ENCODE assay signal across 9 mouse cellular contexts in the genomic region with DNA sequence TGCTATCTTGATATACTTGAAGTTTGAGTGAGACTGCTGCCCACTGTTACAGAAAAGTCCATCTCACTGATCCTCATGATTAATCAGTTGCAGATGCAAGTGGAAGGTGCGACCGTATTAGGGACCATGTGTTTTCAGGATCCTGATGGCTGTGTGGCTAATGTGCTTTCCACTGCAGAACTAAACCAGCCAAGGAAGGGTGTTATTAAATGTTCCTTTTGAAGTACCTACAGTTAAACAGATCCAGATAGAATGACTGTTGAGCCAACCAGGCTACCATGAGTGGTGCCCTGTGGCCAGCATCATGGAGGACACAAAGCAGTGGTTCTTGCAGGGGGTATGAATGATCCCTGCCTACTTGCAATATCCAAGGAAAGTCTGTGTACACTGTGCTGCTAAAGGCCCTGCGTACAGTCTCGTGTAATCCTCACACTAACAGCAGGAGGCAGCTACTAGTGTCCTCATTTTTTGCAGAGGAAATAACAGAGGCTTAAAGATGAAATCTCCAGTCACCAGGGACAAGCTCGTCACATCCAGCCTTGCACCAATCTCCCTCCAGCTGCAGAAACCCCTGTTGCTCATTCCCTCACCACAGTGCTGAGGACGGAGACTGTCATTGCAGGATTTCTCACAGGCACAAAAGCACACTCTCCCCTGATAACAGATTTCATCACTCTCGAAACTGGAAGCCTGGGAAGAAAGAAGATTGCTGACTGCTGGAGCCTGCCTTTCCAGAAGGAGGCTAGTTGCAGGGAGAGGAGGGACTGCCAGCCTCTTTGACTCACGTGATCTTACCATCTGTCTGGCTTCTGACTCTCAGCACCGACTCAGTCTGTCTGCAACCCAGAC. TPM values are rescaled to one million over a fixed set of nuclear protein-coding genes. Genes with fewer than 3 reads are reported as not detected.
DNase-seq lines count a peak whose midpoint lies in the region; ATAC-seq lines count a peak whose summit lies in the region.
"Had no signal": no experiment of that assay in that cellular context is flagged by ENCODE, and none has a peak within 500 bp of the region (broad histone marks: within the 10 kb centered on the region; RNA-seq: fewer than 3 reads in every experiment).

No protein-coding gene starts in this region.

- no peaks in the 10 kb centered on the region for H3K9me3 ChIP-seq in kidney, embryonic 15.5 days (replicated peaks)
- H3K9me3 ChIP-seq in forebrain, embryonic 10.5 days, result no peaks in the 10 kb centered on the region
- H3K9me3 ChIP-seq in hindbrain, embryonic 11.5 days (ENCODE audit: control insufficient read depth, low read length), result no peaks in the 10 kb centered on the region
- H3K9me3 ChIP-seq in limb, embryonic 13.5 days, result no peaks in the 10 kb centered on the region
- H3K9me3 ChIP-seq in liver, embryonic 12.5 days (replicated peaks), result no peaks in the 10 kb centered on the region

- no peaks in the 10 kb centered on the region for H3K27me3 ChIP-seq in kidney, embryonic 15.5 days
- H3K27me3 ChIP-seq in forebrain, embryonic 10.5 days (ENCODE audit: poor library complexity, severe bottlenecking), result no peaks in the 10 kb centered on the region
- no peaks in the 10 kb centered on the region for H3K27me3 ChIP-seq in hindbrain, embryonic 11.5 days (ENCODE audit: control insufficient read depth, insufficient read depth, low read length)
- H3K27me3 ChIP-seq in limb, embryonic 13.5 days, result no peaks in the 10 kb centered on the region
- no peaks in the 10 kb centered on the region; the same call in 1 of the 2 replicates for H3K27me3 ChIP-seq in liver, embryonic 12.5 days (replicated peaks)

- peaks cover 21% of the 10 kb centered on the region for H3K4me1 ChIP-seq in kidney, embryonic 15.5 days
- peaks cover 46% of the 10 kb centered on the region for H3K4me1 ChIP-seq in forebrain, embryonic 10.5 days
- no peaks in the 10 kb centered on the region; the same call in 1 of the 2 replicates for H3K4me1 ChIP-seq in hindbrain, embryonic 11.5 days (replicated peaks; ENCODE audit: control insufficient read depth, insufficient read depth, low read length)
- peaks cover 90% of the 10 kb centered on the region for H3K4me1 ChIP-seq in limb, embryonic 13.5 days
- H3K4me1 ChIP-seq in liver, embryonic 12.5 days, result peaks cover 63% of the 10 kb centered on the region

- no peak overlapping the region for H3K9ac ChIP-seq in kidney, embryonic 15.5 days
- H3K9ac ChIP-seq in hindbrain, embryonic 11.5 days (ENCODE audit: low read depth, low read length), result no peak overlapping the region
- no peak overlapping the region for H3K9ac ChIP-seq in limb, embryonic 13.5 days
- no peak overlapping the region for H3K9ac ChIP-seq in liver, embryonic 12.5 days

- H3K4me3 ChIP-seq in kidney, embryonic 15.5 days (replicated peaks), result no peak overlapping the region
- H3K4me3 ChIP-seq in forebrain, embryonic 10.5 days, result no peak overlapping the region
- no peak overlapping the region for H3K4me3 ChIP-seq in hindbrain, embryonic 11.5 days (ENCODE audit: low read depth, low read length)
- no peak overlapping the region for H3K4me3 ChIP-seq in limb, embryonic 13.5 days
- H3K4me3 ChIP-seq in liver, embryonic 12.5 days, result no peak overlapping the region

- H3K36me3 ChIP-seq in kidney, embryonic 15.5 days, result no peaks in the 10 kb centered on the region
- H3K36me3 ChIP-seq in forebrain, embryonic 10.5 days (replicated peaks), result no peaks in the 10 kb centered on the region
- H3K36me3 ChIP-seq in hindbrain, embryonic 11.5 days (ENCODE audit: control insufficient read depth, insufficient read depth, low read length), result no peaks in the 10 kb centered on the region
- H3K36me3 ChIP-seq in limb, embryonic 13.5 days, result no peaks in the 10 kb centered on the region
- H3K36me3 ChIP-seq in liver, embryonic 12.5 days, result no peaks in the 10 kb centered on the region

- H3K4me2 ChIP-seq in kidney, embryonic 15.5 days, result no peak overlapping the region
- H3K4me2 ChIP-seq in hindbrain, embryonic 11.5 days (replicated peaks; ENCODE audit: low read depth, low read length), result no peak overlapping the region
- H3K4me2 ChIP-seq in limb, embryonic 13.5 days (replicated peaks), result peak overlapping the region; percentile 21; the same call in 1 of the 2 replicates
- H3K4me2 ChIP-seq in liver, embryonic 12.5 days, result no peak overlapping the region

- H3K27ac ChIP-seq in kidney, embryonic 15.5 days, result no peak overlapping the region
- peak overlapping the region; percentile 68; the same call in 1 of the 2 replicates for H3K27ac ChIP-seq in forebrain, embryonic 10.5 days
- peak overlapping the region; percentile 27; the same call in 1 of the 2 replicates for H3K27ac ChIP-seq in hindbrain, embryonic 11.5 days (ENCODE audit: low read depth, low read length)
- peak overlapping the region; percentile 65; the same call in 1 of the 2 replicates for H3K27ac ChIP-seq in limb, embryonic 13.5 days
- H3K27ac ChIP-seq in liver, embryonic 12.5 days, result no peak overlapping the region
- H3K27ac ChIP-seq: macrophage had no signal

- WGBS in kidney, embryonic 15.5 days, result 56% methylated on average over 9 of the region's 9 CpGs
- WGBS in forebrain, embryonic 10.5 days, result 69% methylated on average over 9 of the region's 9 CpGs
- 65% methylated on average over 9 of the region's 9 CpGs for WGBS in hindbrain, embryonic 11.5 days
- WGBS in limb, embryonic 13.5 days, result 17% methylated on average over 9 of the region's 9 CpGs
- WGBS in liver, embryonic 12.5 days (ENCODE audit: insufficient replicate concordance), result 51% methylated on average over 9 of the region's 9 CpGs

- peak; percentile 38 to 51 for DNase-seq in kidney, postnatal 36 days
- no peak for DNase-seq in forebrain, embryonic 10.5 days (ENCODE audit: extremely low spot score, low spot score)
- no peak for DNase-seq in hindbrain, embryonic 11.5 days (ENCODE audit: low spot score)
- peak; percentile 23 for DNase-seq in right cerebral cortex, postnatal 4 days
- DNase-seq in thymus, postnatal 25 days, result no peak

- no peak for ATAC-seq in kidney, embryonic 15.5 days (replicated peaks; ENCODE audit: low FRiP score)
- ATAC-seq in hindbrain, embryonic 11.5 days (ENCODE audit: low FRiP score), result peak; percentile 33; the same call in 1 of the 2 replicates
- ATAC-seq in limb, embryonic 13.5 days (ENCODE audit: low FRiP score, low read depth), result no peak
- ATAC-seq in liver, embryonic 12.5 days, result no peak

RNA-seq across cellular contexts. Expression of a gene that starts 25.9 kb away (rescaled TPM):
- 7.7 and 8.4 TPM in 2 replicates for polyA plus RNA-seq in kidney, embryonic 15.5 days (2015; fragmentation: Nextera tagmentation; extraction: Ambion mirVana)
- 11.5 and 12.9 TPM in 2 replicates for polyA plus RNA-seq in forebrain, embryonic 10.5 days (2016; fragmentation: Nextera tagmentation; extraction: Ambion mirVana)
- polyA plus RNA-seq in hindbrain, embryonic 11.5 days (2014; fragmentation: Nextera tagmentation; extraction: Ambion mirVana), result 13.9 and 14.6 TPM in 2 replicates
- polyA plus RNA-seq in limb, embryonic 13.5 days (2015; fragmentation: Nextera tagmentation; extraction: Ambion mirVana), result 17.6 and 20.5 TPM in 2 replicates
- 4.1 and 4.5 TPM in 2 replicates for polyA plus RNA-seq in liver, embryonic 12.5 days (2016; fragmentation: Nextera tagmentation; extraction: Ambion mirVana)

Comparison
In these comparisons a context has a peak if more than half of its experiments do, and no peak if none do; other contexts are left out.
1. DNase-seq: peak in kidney, postnatal 36 days (2 of 2) and right cerebral cortex, postnatal 4 days (single experiment); none in forebrain, embryonic 10.5 days (single experiment), hindbrain, embryonic 11.5 days (single experiment) and thymus, postnatal 25 days (single experiment).
2. H3K27ac ChIP-seq: peak in forebrain, embryonic 10.5 days (single experiment), hindbrain, embryonic 11.5 days (single experiment) and limb, embryonic 13.5 days (single experiment); none in kidney, embryonic 15.5 days (single experiment) and liver, embryonic 12.5 days (single experiment).